Mouse (Mus musculus): ENCODE measurements around the gene Hes5.

- TF ChIP-seq POLR2A (IDR thresholded peaks at IDR 0.05; ENCODE audit: borderline replicate concordance, extremely low read depth, insufficient read depth, insufficient read length, poor library complexity, severe bottlenecking), result no peak
- TF ChIP-seq CTCF (IDR thresholded peaks at IDR 0.05; ENCODE audit: borderline replicate concordance, extremely low read depth, insufficient read depth, insufficient read length), result no peak
Measured at GRCm38 (mm10) chr4:154974163-154974611, 13.5 kb downstream of the Hes5 start.
